Mouse (Mus musculus): ENCODE results near the gene Rab3d. TPM values are rescaled to one million over a fixed set of nuclear protein-coding genes. Genes with fewer than 3 reads are reported as not detected.
A peak's percentile ranks its signal among the peaks of the same experiment; 100 is the strongest.
"Not testable (repeated sequence)": the region's sequence is repeated elsewhere in the genome, so short reads cannot be mapped to it uniquely, and the experiment has no call there.

Gene Rab3d
- polyA plus RNA-seq, 1 experiment = 23.3 TPM

GRCm38 (mm10) chr9:21901223-21901820 is 16.7 kb downstream of the Rab3d start:
- DNase-seq (ENCODE audit: low read depth) = peak; percentile 95

GRCm38 (mm10) chr9:21889229-21889628 is 28.8 kb downstream of the Rab3d start:
- no peak for TF ChIP-seq POLR2A (IDR thresholded peaks at IDR 0.05; ENCODE audit: borderline replicate concordance, extremely low read depth, insufficient read depth, insufficient read length, poor library complexity, severe bottlenecking)
- no peak for TF ChIP-seq CTCF (IDR thresholded peaks at IDR 0.05; ENCODE audit: borderline replicate concordance, extremely low read depth, insufficient read depth, insufficient read length)
- DNase-seq (ENCODE audit: low read depth) = no peak

More at GRCm38 (mm10) chr9:21901223-21901820, 16.7 kb downstream of the Rab3d start:
- TF ChIP-seq POLR2A (IDR thresholded peaks at IDR 0.05; ENCODE audit: borderline replicate concordance, extremely low read depth, insufficient read depth, insufficient read length, poor library complexity, severe bottlenecking) = no peak
- no peak for TF ChIP-seq CTCF (IDR thresholded peaks at IDR 0.05; ENCODE audit: borderline replicate concordance, extremely low read depth, insufficient read depth, insufficient read length)

GRCm38 (mm10) chr9:21876601-21877000 is 41.4 kb downstream of the Rab3d start:
- TF ChIP-seq CTCF (IDR thresholded peaks at IDR 0.05; ENCODE audit: borderline replicate concordance, extremely low read depth, insufficient read depth, insufficient read length) (no peak), POLR2A (IDR thresholded peaks at IDR 0.05; ENCODE audit: borderline replicate concordance, extremely low read depth, insufficient read depth, insufficient read length, poor library complexity, severe bottlenecking) (no peak)
- DNase-seq (ENCODE audit: low read depth) = no peak

- TF ChIP-seq POLR2A (IDR thresholded peaks at IDR 0.05; ENCODE audit: borderline replicate concordance, extremely low read depth, insufficient read depth, insufficient read length, poor library complexity, severe bottlenecking) (no peak), CTCF (IDR thresholded peaks at IDR 0.05; ENCODE audit: borderline replicate concordance, extremely low read depth, insufficient read depth, insufficient read length) (no peak)
- DNase-seq (ENCODE audit: low read depth) = no peak
These were observed 45.8 kb downstream of the Rab3d start for GRCm38 (mm10) chr9:21872204-21872603.

- TF ChIP-seq POLR2A (IDR thresholded peaks at IDR 0.05; ENCODE audit: borderline replicate concordance, extremely low read depth, insufficient read depth, insufficient read length, poor library complexity, severe bottlenecking) = no peak
- TF ChIP-seq CTCF (IDR thresholded peaks at IDR 0.05; ENCODE audit: borderline replicate concordance, extremely low read depth, insufficient read depth, insufficient read length) = peak; percentile 80
- peak; percentile 72 for DNase-seq (ENCODE audit: low read depth)
These were observed 47.0 kb downstream of the Rab3d start for GRCm38 (mm10) chr9:21870879-21871524.

- DNase-seq (ENCODE audit: low read depth) = not testable (repeated sequence)
- peak; percentile 24; the same call in 1 of the 2 replicates for TF ChIP-seq CTCF (IDR thresholded peaks at IDR 0.05; ENCODE audit: borderline replicate concordance, extremely low read depth, insufficient read depth, insufficient read length)
These were observed 48.7 kb downstream of the Rab3d start for GRCm38 (mm10) chr9:21869290-21869689.

GRCm38 (mm10) chr9:21867726-21868125 is 50.3 kb downstream of the Rab3d start:
- DNase-seq (ENCODE audit: low read depth) = no peak
- TF ChIP-seq CTCF (IDR thresholded peaks at IDR 0.05; ENCODE audit: borderline replicate concordance, extremely low read depth, insufficient read depth, insufficient read length) (no peak), POLR2A (IDR thresholded peaks at IDR 0.05; ENCODE audit: borderline replicate concordance, extremely low read depth, insufficient read depth, insufficient read length, poor library complexity, severe bottlenecking) (no peak)

- TF ChIP-seq CTCF (IDR thresholded peaks at IDR 0.05; ENCODE audit: borderline replicate concordance, extremely low read depth, insufficient read depth, insufficient read length) (no peak), POLR2A (IDR thresholded peaks at IDR 0.05; ENCODE audit: borderline replicate concordance, extremely low read depth, insufficient read depth, insufficient read length, poor library complexity, severe bottlenecking) (no peak)
- peak; percentile 53 for DNase-seq (ENCODE audit: low read depth)
These were observed 51.4 kb downstream of the Rab3d start for GRCm38 (mm10) chr9:21866641-21867040.

GRCm38 (mm10) chr9:21865673-21866398 is 52.2 kb downstream of the Rab3d start:
- TF ChIP-seq POLR2A (IDR thresholded peaks at IDR 0.05; ENCODE audit: borderline replicate concordance, extremely low read depth, insufficient read depth, insufficient read length, poor library complexity, severe bottlenecking) = no peak
- TF ChIP-seq CTCF (IDR thresholded peaks at IDR 0.05; ENCODE audit: borderline replicate concordance, extremely low read depth, insufficient read depth, insufficient read length) = no peak
- no peak for DNase-seq (ENCODE audit: low read depth)

- no peak for TF ChIP-seq CTCF (IDR thresholded peaks at IDR 0.05; ENCODE audit: borderline replicate concordance, extremely low read depth, insufficient read depth, insufficient read length)
- TF ChIP-seq POLR2A (IDR thresholded peaks at IDR 0.05; ENCODE audit: borderline replicate concordance, extremely low read depth, insufficient read depth, insufficient read length, poor library complexity, severe bottlenecking) = no peak
- DNase-seq (ENCODE audit: low read depth) = no peak
These were observed 55.8 kb downstream of the Rab3d start for GRCm38 (mm10) chr9:21862181-21862580.

GRCm38 (mm10) chr9:21860349-21860748 is 57.6 kb downstream of the Rab3d start:
- not testable (repeated sequence) for DNase-seq (ENCODE audit: low read depth)

GRCm38 (mm10) chr9:21859606-21860005 is 58.4 kb downstream of the Rab3d start:
- TF ChIP-seq POLR2A (IDR thresholded peaks at IDR 0.05; ENCODE audit: borderline replicate concordance, extremely low read depth, insufficient read depth, insufficient read length, poor library complexity, severe bottlenecking) (no peak), CTCF (IDR thresholded peaks at IDR 0.05; ENCODE audit: borderline replicate concordance, extremely low read depth, insufficient read depth, insufficient read length) (no peak)
- no peak for DNase-seq (ENCODE audit: low read depth)

Measured in brain, embryonic 14.5 days (tissue).